Mouse (Mus musculus) testis, adult 2 months (tissue): ENCODE measurements around the gene Ptger2. TPM values are rescaled to one million over a fixed set of nuclear protein-coding genes. Genes with fewer than 3 reads are reported as not detected.
A peak's percentile ranks its signal among the peaks of the same experiment; 100 is the strongest.

ENCODE experiments used
- H3K27ac ChIP-seq: fragments of 200-500 bp; 2 replicates; pipeline ENCODE4 v1.5.1; 2012; ENCODE audit warnings: low read depth, low read length; ENCODE audit not compliant: control insufficient read depth, insufficient read depth
- H3K27me3 ChIP-seq: fragments of 200-500 bp; 2 replicates; pipeline ENCODE4 v1.6.1; 2012; ENCODE audit warnings: mild to moderate bottlenecking, low read length, moderate library complexity; ENCODE audit not compliant: control insufficient read depth, insufficient read depth
- H3K36me3 ChIP-seq: fragments of 200-500 bp; 2 replicates; pipeline ENCODE4 v1.6.1; 2012; ENCODE audit warnings: mild to moderate bottlenecking, low read length; ENCODE audit not compliant: control insufficient read depth, insufficient read depth
- H3K4me1 ChIP-seq: fragments of 200-500 bp; 2 replicates; pipeline ENCODE4 v1.6.1; 2012; ENCODE audit warnings: low read length; ENCODE audit not compliant: control insufficient read depth, insufficient read depth
- H3K4me3 ChIP-seq: fragments of 200-500 bp; 2 replicates; pipeline ENCODE4 v1.5.1; 2012; ENCODE audit warnings: low read depth, mild to moderate bottlenecking, low read length, moderate library complexity, mixed read lengths; ENCODE audit not compliant: control insufficient read depth
- CTCF ChIP-seq: fragments of 200-500 bp; IDR thresholded peaks from 2 replicates; pipeline ENCODE4 v1.5.1; 2012; ENCODE audit warnings: low read depth, mild to moderate bottlenecking, inconsistent platforms, low read length, moderate library complexity; ENCODE audit not compliant: control insufficient read depth, insufficient read depth, insufficient replicate concordance
- POLR2A ChIP-seq: fragments of 200-500 bp; IDR thresholded peaks from 2 replicates; pipeline ENCODE4 v1.6.1; 2012; ENCODE audit warnings: low read depth, mild to moderate bottlenecking, inconsistent platforms, low read length, moderate library complexity; ENCODE audit not compliant: control insufficient read depth
- polyA plus RNA-seq: library from polyadenylated mRNA; depleted of rRNA; stranded (reverse); fragments of >200 nt; gene quantifications from 2 replicates; pipeline ENCODE4 v1.2.3, GENCODE M21; 2012; rRNA removed

Gene Ptger2
- polyA plus RNA-seq, 1 experiment, result 0.25 TPM

GRCm38 (mm10) chr14:45048128-45048527, 60.1 kb downstream of the Ptger2 start:
- TF ChIP-seq POLR2A (no peak), CTCF (no peak)
- H3K27me3 ChIP-seq, result no peaks in the 10 kb centered on the region
- H3K36me3 ChIP-seq, result no peaks in the 10 kb centered on the region
- H3K4me1 ChIP-seq, result peaks cover 4% of the 10 kb centered on the region
- no peak overlapping the region for H3K4me3 ChIP-seq
- no peak overlapping the region for H3K27ac ChIP-seq

GRCm38 (mm10) chr14:45049689-45050418, 61.9 kb downstream of the Ptger2 start:
- TF ChIP-seq CTCF, result no peak
- no peak for TF ChIP-seq POLR2A
- Histone ChIP-seq H3K27me3 (no peaks in the 10 kb centered on the region), H3K27ac (peak overlapping the region; percentile 72), H3K4me3 (no peak overlapping the region), H3K4me1 (peaks cover 4% of the 10 kb centered on the region), H3K36me3 (no peaks in the 10 kb centered on the region)

- Histone ChIP-seq H3K27me3 (no peaks in the 10 kb centered on the region), H3K4me3 (no peak overlapping the region), H3K27ac (peak overlapping the region; percentile 54), H3K4me1 (peaks cover 4% of the 10 kb centered on the region), H3K36me3 (no peaks in the 10 kb centered on the region)
- TF ChIP-seq POLR2A (no peak), CTCF (no peak)
These were observed 62.4 kb downstream of the Ptger2 start for GRCm38 (mm10) chr14:45050419-45050776.

DNA sequence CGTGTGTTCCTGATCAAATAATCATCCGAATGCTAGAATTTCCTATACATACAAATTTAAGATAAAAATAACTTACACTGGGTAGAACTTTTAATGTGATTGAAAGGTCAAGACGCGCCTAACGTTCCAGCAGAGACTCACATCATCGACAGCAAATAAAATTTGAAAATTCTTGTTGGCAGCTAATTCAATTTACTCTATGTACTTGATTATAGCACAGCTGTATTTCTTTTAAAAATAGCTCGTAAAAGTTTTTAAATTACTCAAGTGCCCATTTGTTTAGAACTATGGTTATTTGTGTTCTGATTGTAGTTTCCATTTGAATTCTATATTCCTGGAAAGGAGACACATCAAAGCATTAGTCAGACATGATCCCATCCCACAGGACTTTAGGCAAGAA, 63.1 kb downstream of the Ptger2 start:
- Histone ChIP-seq H3K36me3 (no peaks in the 10 kb centered on the region), H3K4me1 (peaks cover 4% of the 10 kb centered on the region), H3K27me3 (no peaks in the 10 kb centered on the region), H3K27ac (no peak overlapping the region), H3K4me3 (no peak overlapping the region)
- TF ChIP-seq POLR2A (no peak), CTCF (no peak)

Other genes starting within 250 kb of the Ptger2 start
- gene Gm8267, start 237.9 kb upstream of the Ptger2 start, polyA plus RNA-seq, result 0.48 and 1.3 TPM in 2 replicates
- 0.30 TPM in 2 replicates for gene Ptgdr, start 128.8 kb upstream of the Ptger2 start, polyA plus RNA-seq
- gene Gpr137c, start 231.5 kb downstream of the Ptger2 start, polyA plus RNA-seq, result 7.8 and 8.7 TPM in 2 replicates
- 9.2 and 12.0 TPM in 2 replicates for gene Txndc16, start 232.1 kb downstream of the Ptger2 start, polyA plus RNA-seq